Comparison of ENCODE assay signal across 8 mouse cellular contexts in genomic region chr9:120936351-120936750, GRCm38 (mm10). TPM values are rescaled to one million over a fixed set of nuclear protein-coding genes. Genes with fewer than 3 reads are reported as not detected.
DNase-seq lines count a peak whose midpoint lies in the region; ATAC-seq lines count a peak whose summit lies in the region.

No protein-coding gene starts in this region.

- H3K4me1 ChIP-seq in hindbrain, embryonic 15.5 days (replicated peaks): peaks cover 62% of the 10 kb centered on the region

- 16% methylated on average over 8 of the region's 8 CpGs for WGBS in hindbrain, embryonic 15.5 days

- peak overlapping the region; percentile 57 for H3K4me2 ChIP-seq in hindbrain, embryonic 15.5 days

- peak overlapping the region; percentile 77 for H3K4me3 ChIP-seq in hindbrain, embryonic 15.5 days

- ATAC-seq in hindbrain, embryonic 15.5 days (ENCODE audit: low FRiP score, low read depth): no peak

- no peaks in the 10 kb centered on the region for H3K27me3 ChIP-seq in hindbrain, embryonic 15.5 days
- no peaks in the 10 kb centered on the region for H3K27me3 ChIP-seq in splenic B cell, adult 2 months (ENCODE audit: control insufficient read depth, insufficient read depth, low read length, poor library complexity, severe bottlenecking)

- intact Hi-C loops in left cerebral cortex, postnatal 4 days (cut with DNase I): loop anchor here (10.0 kb wide), 1 partner anchor 162 kb away; no protein-coding TSS in a partner anchor

- peak; percentile 56 for DNase-seq in urinary bladder, postnatal 25 days (ENCODE audit: low spot score)
- no peak for DNase-seq in urinary bladder, postnatal 10 days (ENCODE audit: low spot score)
- peak; percentile 74 to 80 for DNase-seq in cerebellum, postnatal 36 days
- peak; percentile 48 to 69 for DNase-seq in frontal cortex, postnatal 25 days (ENCODE audit: low spot score in 2 of 2)
- DNase-seq in left cerebral cortex, postnatal 4 days: peak; percentile 73
- peak; percentile 73 for DNase-seq in mesoderm, embryonic 11.5 days (ENCODE audit: low read depth, low spot score)
- DNase-seq in splenic B cell, adult 2 months (ENCODE audit: low read depth, low spot score): peak; percentile 62

- no peak overlapping the region for H3K9ac ChIP-seq in hindbrain, embryonic 15.5 days

- no peaks in the 10 kb centered on the region for H3K36me3 ChIP-seq in hindbrain, embryonic 15.5 days
- no peaks in the 10 kb centered on the region for H3K36me3 ChIP-seq in splenic B cell, adult 2 months (ENCODE audit: control insufficient read depth, insufficient read depth, low read length, poor library complexity, severe bottlenecking)

- no peaks in the 10 kb centered on the region for H3K9me3 ChIP-seq in hindbrain, embryonic 15.5 days

- no peak overlapping the region for H3K27ac ChIP-seq in hindbrain, embryonic 15.5 days (replicated peaks)

RNA-seq across cellular contexts. Expression of gene Ctnnb1, which starts 7.3 kb away (rescaled TPM):
- 367 and 394 TPM in 2 replicates for polyA plus RNA-seq in hindbrain, embryonic 15.5 days (2015; fragmentation: Nextera tagmentation; extraction: Ambion mirVana)
- 100 to 1,000 TPM; 697 to 735 TPM for total RNA-seq in left cerebral cortex, postnatal 4 days (2021)
